Mouse (Mus musculus) stomach, postnatal 0 days (tissue): ENCODE results near the gene Hfe.

ENCODE experiments used
- CTCF ChIP-seq: IDR thresholded peaks from 2 replicates; pipeline ENCODE4 v1.5.1; 2016; ENCODE audit warnings: antibody characterized with exemption, low read depth, mild to moderate bottlenecking, moderate library complexity
- EP300 ChIP-seq: optimal IDR thresholded peaks from 2 replicates; pipeline ENCODE3; 2016; ENCODE audit warnings: antibody characterized with exemption

GRCm38 (mm10) chr13:23709714-23710373 lies 810 bp downstream of the Hfe start:
- no peak for TF ChIP-seq CTCF
- TF ChIP-seq EP300: no peak
